Mouse (Mus musculus) liver, postnatal 0 days (tissue): Measurements from ENCODE around the gene Mrvi1. TPM values are rescaled to one million over a fixed set of nuclear protein-coding genes. Genes with fewer than 3 reads are reported as not detected.

ENCODE experiments used
- ATAC-seq: fragments of 200-750 bp; cut with Nextera tagmentation; 2 replicates; pipeline ENCODE4 v1.8.0; 2017; ENCODE audit warnings: mild to moderate bottlenecking, moderate library complexity
- DNase-seq: peaks from one replicate; pipeline ENCODE4 v3.0.0-alpha.2; 2016
- H3K27ac ChIP-seq: fragments of 300-500 bp; sonication (generic); 2 replicates; pipeline ENCODE4 v1.5.1; 2014; ENCODE audit warnings: antibody characterized with exemption, moderate library complexity, mild to moderate bottlenecking, low read depth
- H3K27me3 ChIP-seq: fragments of 300-500 bp; sonication (generic); 2 replicates; pipeline ENCODE4 v1.6.1; 2014; ENCODE audit warnings: low read length, control low read depth, mixed read lengths; ENCODE audit not compliant: insufficient read depth
- H3K36me3 ChIP-seq: fragments of 300-500 bp; sonication (generic); replicated peaks from 2 replicates; pipeline ENCODE4 v1.6.1; 2014; ENCODE audit warnings: mild to moderate bottlenecking, control low read depth, low read length, moderate library complexity, mixed read lengths; ENCODE audit not compliant: insufficient read depth
- H3K4me1 ChIP-seq: fragments of 300-500 bp; sonication (generic); 2 replicates; pipeline ENCODE4 v1.6.1; 2014; ENCODE audit warnings: antibody characterized with exemption, mild to moderate bottlenecking, control low read depth; ENCODE audit not compliant: insufficient read depth
- H3K4me2 ChIP-seq: fragments of 300-500 bp; sonication (generic); 2 replicates; pipeline ENCODE4 v1.6.1; 2014; ENCODE audit warnings: low read depth, mild to moderate bottlenecking, low read length, moderate library complexity, mixed read lengths
- H3K4me3 ChIP-seq: fragments of 300-500 bp; sonication (generic); 2 replicates; pipeline ENCODE4 v1.5.1; 2014; ENCODE audit warnings: low read depth, low read length
- H3K9ac ChIP-seq: fragments of 300-500 bp; sonication (generic); replicated peaks from 2 replicates; pipeline ENCODE4 v1.6.1; 2014; ENCODE audit warnings: mild to moderate bottlenecking, moderate library complexity
- H3K9me3 ChIP-seq: fragments of 300-500 bp; sonication (generic); 2 replicates; pipeline ENCODE4 v1.6.1; 2016; ENCODE audit warnings: mild to moderate bottlenecking, control low read depth, low read length, mixed read lengths
- CTCF ChIP-seq: sonication (generic); IDR thresholded peaks from 2 replicates; pipeline ENCODE4 v1.5.1; 2016; ENCODE audit warnings: antibody characterized with exemption, low read depth
- EP300 ChIP-seq: IDR thresholded peaks from 2 replicates; pipeline ENCODE4 v1.6.1; 2016; ENCODE audit warnings: antibody characterized with exemption, low read depth, mild to moderate bottlenecking
- WGBS: fragments of 180-500 bp; shearing (Covaris S2); extraction: QIAGEN DNeasy Blood & Tissue Kit; methylation state at CpG from one replicate; pipeline ENCODE4 v1.1.7; 2014; ENCODE audit not compliant: insufficient replicate concordance; 5-methylcytosine and 5-hydroxymethylcytosine counted together
- polyA plus RNA-seq: library from polyadenylated mRNA; unstranded; fragments of >200 nt; fragmentation: Nextera tagmentation; extraction: Ambion mirVana; gene quantifications from 2 replicates; pipeline ENCODE4 v1.2.1, GENCODE M21; 2015

Mrvi1 gene
- polyA plus RNA-seq, 1 experiment from 2014 or later: 8.4 TPM

DNA sequence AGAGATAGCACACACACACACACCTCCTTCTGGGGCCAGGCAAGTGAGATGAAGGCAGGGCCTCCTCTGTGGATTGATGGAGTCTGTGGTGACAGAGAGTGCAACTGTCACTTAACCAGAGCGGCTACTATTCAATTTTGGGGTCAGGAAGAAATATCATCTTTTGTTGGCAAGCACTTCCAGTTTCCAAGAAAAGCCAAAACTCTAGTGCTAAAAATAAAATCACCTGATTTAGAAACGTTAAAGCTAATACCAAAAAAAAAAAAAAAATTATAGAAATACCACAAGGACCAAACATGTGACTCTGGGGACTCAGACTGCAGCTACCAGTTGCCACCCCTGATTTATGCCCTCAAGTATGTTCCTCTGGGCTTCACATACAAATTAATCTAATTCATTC is 26.7 kb downstream of the Mrvi1 start:
- no peaks in the 10 kb centered on the region for H3K36me3 ChIP-seq
- no peaks in the 10 kb centered on the region for H3K9me3 ChIP-seq
- peaks cover 23% of the 10 kb centered on the region for H3K4me1 ChIP-seq
- H3K9ac ChIP-seq: no peak overlapping the region
- 38% methylated on average over 2 of the region's 2 CpGs for WGBS
- TF ChIP-seq CTCF: no peak
- TF ChIP-seq EP300: no peak
- H3K4me3 ChIP-seq: no peak overlapping the region
- H3K27me3 ChIP-seq: no peaks in the 10 kb centered on the region
- 0 out of 2 replicates have a peak overlapping the region, but pooled peaks have one; percentile 36 for H3K27ac ChIP-seq
- DNase-seq: no peak
- no peak for ATAC-seq
- no peak overlapping the region for H3K4me2 ChIP-seq

DNA sequence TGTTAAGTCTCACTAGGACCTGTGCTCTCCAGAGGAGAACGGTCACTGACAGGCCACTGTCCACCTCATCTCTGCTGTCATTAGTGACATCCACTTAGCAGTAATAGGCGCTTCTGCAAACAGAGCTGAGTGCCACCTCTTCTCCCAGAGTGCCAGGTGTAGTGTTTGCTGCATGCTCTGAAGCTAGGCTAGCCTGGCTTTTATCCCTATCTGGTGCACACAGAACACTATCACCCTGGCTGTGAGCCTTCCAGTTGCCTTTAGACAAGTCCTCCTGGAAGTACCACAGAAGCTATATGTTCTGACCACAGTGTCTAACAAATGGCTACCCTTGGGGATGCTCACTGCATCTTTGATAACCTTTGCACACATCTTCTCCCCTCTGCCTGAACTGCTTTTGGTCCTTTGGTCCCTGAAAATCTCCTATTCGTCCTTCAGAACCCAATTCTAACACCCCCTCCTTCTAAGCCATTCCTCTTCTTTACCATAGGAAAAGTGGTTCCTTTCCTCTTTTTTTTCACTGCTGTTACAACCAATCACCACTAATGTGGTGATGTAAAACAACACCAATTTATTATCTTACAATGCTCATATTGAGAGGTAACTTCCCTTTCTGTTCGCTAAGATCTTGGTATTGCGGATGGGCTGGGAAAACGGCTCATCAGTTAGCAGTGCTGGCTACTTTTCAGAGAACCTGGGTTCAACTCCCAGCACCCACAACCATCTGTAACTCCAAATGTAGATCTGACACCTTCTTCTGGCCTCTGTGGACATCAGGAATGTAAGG is 28.0 kb downstream of the Mrvi1 start:
- H3K9me3 ChIP-seq: no peaks in the 10 kb centered on the region
- no peak for TF ChIP-seq EP300
- TF ChIP-seq CTCF: no peak
- no peak for DNase-seq
- H3K36me3 ChIP-seq: no peaks in the 10 kb centered on the region
- H3K4me3 ChIP-seq: no peak overlapping the region
- no peaks in the 10 kb centered on the region for H3K27me3 ChIP-seq
- no peak for ATAC-seq
- no peak overlapping the region for H3K4me2 ChIP-seq
- WGBS: 54% methylated on average over 6 of the region's 6 CpGs
- peaks cover 25% of the 10 kb centered on the region for H3K4me1 ChIP-seq
- H3K9ac ChIP-seq: no peak overlapping the region
- H3K27ac ChIP-seq: no peak overlapping the region

DNA sequence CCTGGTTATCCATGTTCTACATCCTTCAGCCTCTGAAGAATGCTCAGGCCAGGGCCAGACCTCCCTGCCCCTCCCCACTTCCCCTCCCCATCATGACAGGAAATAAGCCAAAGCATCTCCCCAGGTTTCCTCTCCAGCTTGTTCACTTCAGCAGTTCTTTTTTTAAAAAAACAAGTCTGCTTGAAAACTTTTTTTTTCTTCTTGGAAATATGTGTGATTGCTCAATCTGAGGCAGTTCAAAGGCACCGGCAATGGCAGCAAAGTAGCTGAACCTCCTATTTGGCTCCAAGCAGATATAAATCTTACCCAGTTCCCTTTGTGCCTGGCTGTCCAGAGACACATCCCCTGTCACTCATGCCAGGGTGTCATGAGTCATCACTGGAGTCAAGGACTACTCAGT is 29.1 kb downstream of the Mrvi1 start:
- Histone ChIP-seq H3K27ac (no peak overlapping the region), H3K4me2 (no peak overlapping the region), H3K4me3 (no peak overlapping the region), H3K36me3 (no peaks in the 10 kb centered on the region), H3K9ac (no peak overlapping the region), H3K4me1 (peaks cover 25% of the 10 kb centered on the region), H3K9me3 (no peaks in the 10 kb centered on the region), H3K27me3 (no peaks in the 10 kb centered on the region)
- ATAC-seq (peak; percentile 18; the same call in 1 of the 2 replicates), DNase-seq (no peak)
- 14% methylated on average over 1 of the region's 1 CpGs for WGBS
- no peak for TF ChIP-seq CTCF
- TF ChIP-seq EP300: no peak

GRCm38 (mm10) chr7:110950621-110950925 is 31.7 kb downstream of the Mrvi1 start:
- Histone ChIP-seq H3K9ac (no peak overlapping the region), H3K4me1 (peaks cover 14% of the 10 kb centered on the region), H3K27ac (0 out of 2 replicates have a peak overlapping the region, but pooled peaks have one; percentile 1), H3K9me3 (no peaks in the 10 kb centered on the region), H3K4me3 (no peak overlapping the region), H3K4me2 (no peak overlapping the region), H3K27me3 (no peaks in the 10 kb centered on the region), H3K36me3 (no peaks in the 10 kb centered on the region)
- DNase-seq (no peak), ATAC-seq (no peak)
- TF ChIP-seq EP300 (no peak), CTCF (no peak)

- no peaks in the 10 kb centered on the region for H3K9me3 ChIP-seq
- no peak for DNase-seq
These were observed 32.3 kb downstream of the Mrvi1 start for GRCm38 (mm10) chr7:110949785-110950620.

DNA sequence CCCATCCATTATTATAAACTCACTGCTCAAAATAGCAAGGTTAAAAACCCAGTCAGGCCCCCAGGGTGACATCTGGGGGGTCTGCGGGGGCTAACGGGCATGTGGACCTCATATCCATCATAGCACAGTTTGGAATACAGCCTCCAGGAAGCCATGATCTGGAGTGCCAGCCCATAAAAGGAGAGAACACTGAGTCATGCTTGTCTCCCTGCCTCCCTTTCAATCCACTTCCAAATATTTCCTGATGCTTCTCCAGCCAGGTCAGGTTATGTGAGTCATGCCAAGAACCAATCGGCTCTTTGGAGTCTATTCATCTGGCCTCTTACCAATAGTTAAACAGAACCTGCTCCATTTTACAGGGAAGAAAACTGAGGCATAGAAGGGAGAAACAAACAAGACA is 33.7 kb downstream of the Mrvi1 start:
- no peak overlapping the region for H3K4me3 ChIP-seq
- TF ChIP-seq CTCF (no peak), EP300 (no peak)
- H3K27me3 ChIP-seq: no peaks in the 10 kb centered on the region
- H3K36me3 ChIP-seq: no peaks in the 10 kb centered on the region
- H3K9me3 ChIP-seq: no peaks in the 10 kb centered on the region
- H3K27ac ChIP-seq: no peak overlapping the region
- DNase-seq (no peak), ATAC-seq (no peak)
- WGBS: 72% methylated on average over 3 of the region's 3 CpGs
- H3K9ac ChIP-seq: no peak overlapping the region
- H3K4me1 ChIP-seq: peaks cover 11% of the 10 kb centered on the region
- H3K4me2 ChIP-seq: no peak overlapping the region

More at GRCm38 (mm10) chr7:110949785-110950620, 32.3 kb downstream of the Mrvi1 start:
- no peak for ATAC-seq
- Histone ChIP-seq H3K4me2 (no peak overlapping the region), H3K27ac (no peak overlapping the region), H3K36me3 (no peaks in the 10 kb centered on the region), H3K9ac (no peak overlapping the region), H3K4me1 (peaks cover 14% of the 10 kb centered on the region), H3K27me3 (no peaks in the 10 kb centered on the region), H3K4me3 (no peak overlapping the region)
- WGBS: 81% methylated on average over 13 of the region's 13 CpGs
- TF ChIP-seq CTCF (no peak), EP300 (no peak)
